Mouse (Mus musculus) cerebellum, postnatal 10 days (tissue): ENCODE measurements around the gene Fkbp15.

Experiments used
- DNase-seq, 2 experiments: peaks; one replicate each; pipeline ENCODE4 v3.0.0; 2021; ENCODE audit warnings: mixed read lengths in 2 of 2

The Fkbp15 gene

GRCm38 (mm10) chr4:62372410-62372809, 12.1 kb upstream of the Fkbp15 start:
- no peak for DNase-seq

GRCm38 (mm10) chr4:62369091-62369490, 8.7 kb upstream of the Fkbp15 start:
- no peak for DNase-seq

- no peak for DNase-seq
These were observed 7.2 kb upstream of the Fkbp15 start for GRCm38 (mm10) chr4:62367586-62367985.

GRCm38 (mm10) chr4:62366291-62366690, 5.9 kb upstream of the Fkbp15 start:
- DNase-seq: no peak

- no peak for DNase-seq
These were observed 4.0 kb upstream of the Fkbp15 start for GRCm38 (mm10) chr4:62364299-62364698.

GRCm38 (mm10) chr4:62362437-62362836, 2.1 kb upstream of the Fkbp15 start:
- no peak for DNase-seq

GRCm38 (mm10) chr4:62361997-62362396, 1.6 kb upstream of the Fkbp15 start:
- DNase-seq: no peak

GRCm38 (mm10) chr4:62361571-62361970, 1.2 kb upstream of the Fkbp15 start:
- no peak for DNase-seq

DNA sequence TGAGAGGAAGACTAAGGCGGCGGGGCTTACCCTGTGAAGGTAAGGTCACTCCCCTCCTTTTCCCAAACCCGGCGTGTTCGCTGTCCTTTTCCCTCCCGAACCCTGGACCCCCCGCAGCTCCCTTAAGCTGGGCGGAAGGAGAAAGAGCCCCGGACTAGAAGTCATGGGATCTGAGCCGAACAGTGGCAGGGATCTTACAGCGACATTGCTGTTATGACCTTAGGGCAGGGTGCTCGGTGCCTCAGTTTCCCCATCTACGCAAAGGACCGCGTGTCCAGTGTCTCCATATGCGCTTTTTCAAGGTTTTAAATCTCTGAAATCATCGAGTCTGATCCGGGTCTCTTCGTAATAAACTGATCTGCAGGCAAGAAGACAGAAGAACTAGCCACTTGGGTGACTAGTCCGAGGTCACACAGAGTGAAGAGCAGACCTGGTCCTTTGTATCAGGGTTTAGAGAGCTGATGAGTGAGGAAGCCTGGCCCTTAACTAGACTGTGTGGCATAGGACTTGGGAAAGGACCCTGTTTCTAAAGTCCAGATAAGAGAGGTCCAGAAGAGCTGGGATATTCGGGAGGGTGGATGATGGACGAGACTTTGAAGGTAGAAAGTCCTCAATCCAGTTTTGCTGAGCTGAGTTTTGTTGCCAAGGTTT, 582 bp upstream of the Fkbp15 start:
- DNase-seq: no peak

DNA sequence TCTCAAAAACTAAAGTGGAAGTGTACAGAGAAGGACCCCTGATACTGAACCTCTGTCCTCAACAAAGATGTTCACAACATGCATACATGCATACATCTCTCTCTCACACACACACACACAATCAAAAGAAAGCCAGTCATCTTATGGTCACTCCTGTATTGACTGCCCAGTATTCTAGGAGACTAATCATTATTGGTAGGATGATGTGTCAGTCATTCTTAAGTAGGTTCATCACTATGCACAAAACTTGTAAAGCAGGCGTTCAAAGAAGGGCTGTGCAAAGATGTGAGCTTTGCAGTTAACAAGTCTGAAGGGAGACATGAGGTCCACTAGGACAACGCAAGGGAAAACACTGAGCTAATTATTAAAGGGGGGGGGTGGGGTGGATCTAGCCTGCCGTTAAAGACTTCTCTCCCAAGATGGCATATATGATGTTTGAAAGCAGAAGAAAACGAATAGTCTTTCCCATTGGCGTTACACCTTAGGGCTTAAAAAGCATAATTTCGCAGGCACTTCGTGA, 1.0 kb downstream of the Fkbp15 start:
- DNase-seq: peak in 1 of 2 experiments; percentile 4

DNA sequence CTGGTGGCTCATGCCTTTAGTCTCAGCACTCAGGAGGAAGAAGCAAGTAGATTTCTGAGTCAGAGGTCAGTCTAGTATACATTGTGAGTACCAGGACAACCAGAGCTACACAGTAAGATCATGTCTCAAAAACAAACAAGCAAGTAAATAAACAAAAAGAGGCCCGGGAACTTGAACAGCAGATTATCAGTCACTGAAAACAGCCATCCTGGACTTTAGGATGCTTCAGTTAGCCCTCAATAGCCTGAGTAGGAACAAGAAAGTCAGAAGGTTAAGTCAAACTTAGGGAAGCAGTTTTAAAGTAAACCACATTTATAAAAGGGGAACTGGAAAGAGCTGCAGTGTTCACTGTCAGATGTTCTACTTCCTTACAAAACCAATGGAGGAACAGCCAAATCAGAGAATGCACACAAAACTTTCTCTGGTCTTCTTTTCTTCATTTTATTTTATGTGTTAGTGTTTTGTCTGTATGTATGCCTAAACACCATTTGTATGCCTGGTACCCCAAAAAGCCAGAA, 2.7 kb downstream of the Fkbp15 start:
- DNase-seq: no peak

- DNase-seq: no peak
These were observed 11.0 kb downstream of the Fkbp15 start for GRCm38 (mm10) chr4:62349371-62349770.

DNA sequence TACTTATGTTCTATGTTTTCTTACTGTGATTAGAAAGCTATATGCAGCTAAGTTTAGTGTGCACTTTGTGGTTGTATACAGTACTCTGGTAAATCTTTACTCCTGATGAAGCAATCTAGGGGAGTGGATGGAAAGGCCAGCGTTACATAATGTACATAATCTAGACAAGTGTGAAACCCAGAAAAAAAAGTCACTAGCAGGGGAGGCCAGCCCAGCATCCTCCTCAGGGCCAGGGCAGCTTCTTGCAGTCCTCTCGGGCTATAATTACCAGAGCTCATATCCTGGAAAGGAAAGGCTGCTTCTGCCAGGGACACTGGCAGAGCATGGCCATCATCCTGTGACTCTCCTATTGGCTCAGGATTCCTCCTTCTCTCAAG, 12.0 kb downstream of the Fkbp15 start:
- DNase-seq: no peak

DNA sequence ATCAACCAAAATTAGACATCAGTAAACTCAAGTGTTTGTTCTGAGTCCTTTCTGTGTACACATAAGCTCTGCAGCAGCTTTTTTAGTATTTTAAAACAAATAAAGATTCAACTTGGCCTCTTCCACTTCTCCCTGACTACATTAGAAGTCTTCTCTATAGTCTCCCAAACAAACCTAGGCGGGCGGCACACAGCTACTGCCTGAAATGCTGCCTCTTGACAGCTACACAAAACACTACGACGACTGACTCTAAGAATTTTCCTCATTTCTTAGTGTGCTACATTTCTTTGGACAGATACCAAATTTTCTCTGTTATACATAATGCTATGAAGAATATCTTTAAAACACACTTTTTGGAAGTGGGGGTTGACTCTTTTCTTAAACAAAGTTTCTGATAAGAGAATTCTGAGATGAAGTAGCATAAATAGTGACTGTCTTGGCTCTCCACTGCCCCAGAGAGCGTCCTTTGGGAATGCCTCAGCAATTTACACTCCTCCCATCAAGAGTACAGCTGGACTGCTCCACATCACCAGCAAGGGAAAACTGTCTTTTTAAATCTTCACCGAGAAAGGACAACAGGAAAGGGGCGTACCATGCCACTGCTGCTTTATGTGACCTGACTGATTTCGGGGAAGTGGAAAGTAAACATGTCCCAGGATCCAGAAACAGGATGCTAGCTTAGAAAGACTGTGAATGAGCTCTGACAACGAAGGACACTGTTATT, 12.6 kb downstream of the Fkbp15 start:
- no peak for DNase-seq

DNA sequence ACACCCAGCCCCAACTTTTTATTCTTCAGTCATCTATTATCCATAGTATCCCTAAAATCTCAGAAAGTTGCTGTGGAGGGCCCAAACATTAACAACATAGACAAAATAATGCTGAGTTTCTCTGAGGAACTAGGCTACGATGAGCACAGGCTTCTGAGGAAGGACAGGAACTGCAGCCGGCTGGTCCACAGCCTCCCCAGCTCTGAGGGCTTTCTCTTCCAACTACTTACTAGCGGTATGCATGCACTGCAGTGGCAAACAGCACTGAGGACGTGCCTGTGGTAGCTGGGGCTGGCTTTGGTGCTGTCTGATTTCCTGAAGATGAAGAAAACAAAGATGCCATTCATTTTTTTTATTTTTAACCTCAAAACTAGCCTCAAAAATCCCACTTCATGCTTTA, 14.5 kb downstream of the Fkbp15 start:
- DNase-seq: no peak

GRCm38 (mm10) chr4:62344000-62344399, 16.3 kb downstream of the Fkbp15 start:
- DNase-seq: peak; percentile 32 to 54

- no peak for DNase-seq
These were observed 21.8 kb downstream of the Fkbp15 start for GRCm38 (mm10) chr4:62338536-62338935.

DNA sequence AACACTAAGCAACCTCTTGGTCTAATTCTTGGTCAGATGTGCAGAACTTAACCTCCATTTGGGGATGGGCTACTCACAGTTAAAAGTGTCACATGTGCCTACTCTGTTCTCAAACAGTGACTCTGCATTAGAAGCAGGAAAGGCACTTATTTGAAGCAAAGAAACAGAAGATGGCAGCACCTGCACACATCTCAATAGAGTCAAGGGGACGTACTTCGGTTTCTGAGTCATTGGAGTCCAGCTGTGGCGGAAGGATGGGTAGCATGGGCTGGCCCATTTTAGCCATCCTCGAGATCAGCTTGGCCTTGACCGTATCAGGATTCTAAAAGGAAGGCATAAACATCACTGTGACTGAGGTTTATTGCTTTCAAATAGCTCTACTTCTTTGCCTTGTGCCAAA, 28.4 kb downstream of the Fkbp15 start:
- DNase-seq: no peak

DNA sequence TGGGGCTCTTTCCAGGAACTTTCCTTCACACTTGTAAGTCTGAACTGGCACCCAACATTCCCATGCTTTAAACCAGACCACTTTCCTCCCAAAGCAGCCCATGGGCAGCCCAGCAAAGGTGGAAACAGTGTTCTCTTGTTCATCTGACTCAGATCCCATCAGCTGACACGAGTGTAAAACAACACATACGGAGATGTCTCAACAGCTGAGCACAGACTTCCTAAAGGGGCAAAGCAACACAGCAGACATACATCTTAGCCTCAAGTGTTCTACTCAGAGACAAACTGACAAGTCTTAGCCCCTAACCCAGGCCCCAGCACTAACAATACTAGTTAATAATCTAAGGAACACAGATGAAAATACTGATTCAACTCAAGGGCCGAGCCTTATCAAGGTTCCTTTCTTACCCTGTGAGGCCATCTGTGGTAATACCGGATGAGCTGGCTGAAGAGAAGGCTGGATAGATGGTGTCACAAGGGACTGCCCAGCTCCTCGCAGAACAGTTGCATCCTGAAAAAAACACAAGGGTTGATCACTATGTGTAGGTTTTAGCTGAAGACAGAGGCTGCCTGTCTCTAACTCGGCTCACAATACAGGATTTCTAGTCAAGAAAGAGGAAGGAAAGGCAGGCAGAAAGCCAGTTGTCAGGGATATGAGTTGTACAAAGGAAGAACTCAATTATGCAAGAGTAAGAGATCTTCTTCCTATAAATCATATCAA, 31.2 kb downstream of the Fkbp15 start:
- no peak for DNase-seq

DNA sequence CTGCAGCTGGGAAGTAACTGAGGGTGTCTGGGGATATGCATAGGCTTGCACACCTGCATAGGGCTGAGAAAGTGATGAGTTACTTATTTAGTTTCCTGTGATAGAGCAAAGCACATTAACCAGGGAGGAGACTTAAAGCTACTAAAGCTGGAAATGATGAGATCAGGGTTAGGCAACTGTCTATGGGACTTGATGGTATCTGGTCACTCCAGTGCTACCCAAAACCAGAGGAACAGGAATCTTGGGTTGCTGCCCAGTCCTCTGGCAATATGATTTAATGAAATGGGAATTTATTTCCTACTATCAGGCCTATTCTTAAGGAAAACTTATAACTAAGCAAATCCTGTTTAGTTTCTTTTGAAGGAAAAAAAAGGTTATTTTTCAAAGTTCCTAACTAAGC, 34.2 kb downstream of the Fkbp15 start:
- DNase-seq: no peak

- DNase-seq: no peak
These were observed 37.7 kb downstream of the Fkbp15 start for GRCm38 (mm10) chr4:62322684-62323083.

DNA sequence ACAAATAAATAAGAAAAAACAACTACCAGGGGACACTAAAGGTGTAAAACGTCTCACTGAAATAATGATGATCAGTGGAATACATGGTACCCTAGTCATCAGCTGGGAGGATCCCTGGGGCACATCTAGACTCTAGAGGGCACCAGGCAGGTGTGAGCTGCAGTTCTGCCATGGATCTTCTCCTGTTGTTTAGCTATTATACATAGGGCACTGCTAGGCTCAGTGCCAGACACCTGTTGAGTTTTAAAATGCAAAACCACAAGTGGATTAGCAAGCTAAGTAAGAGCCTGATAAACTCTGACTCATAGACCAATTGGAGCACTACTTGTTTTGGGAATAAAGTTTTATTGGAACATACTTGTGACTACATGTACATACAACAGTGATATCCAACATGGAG, 42.1 kb downstream of the Fkbp15 start:
- DNase-seq: no peak

- no peak for DNase-seq
These were observed 43.9 kb downstream of the Fkbp15 start for GRCm38 (mm10) chr4:62316456-62316855.

GRCm38 (mm10) chr4:62314516-62314915, 45.8 kb downstream of the Fkbp15 start:
- DNase-seq: no peak
